Mouse (Mus musculus) olfactory bulb, adult 2 months (tissue): ENCODE measurements at regions not wholly inside any gene's neighbourhood (a gene's known extent, or its start where the extent isn't known, plus 50 kb on each side); places are given as distances from the start of the nearest gene placed in this dataset.

Experiments used
- CTCF ChIP-seq: fragments of 200-500 bp; IDR thresholded peaks from 2 replicates; pipeline ENCODE4 v1.5.1; 2012; ENCODE audit warnings: low read depth, mild to moderate bottlenecking, low read length, moderate library complexity; ENCODE audit not compliant: insufficient read depth
- POLR2A ChIP-seq: fragments of 200-500 bp; IDR thresholded peaks from 2 replicates; pipeline ENCODE4 v1.6.1; 2012; ENCODE audit warnings: mild to moderate bottlenecking, low read depth, low read length, moderate library complexity; ENCODE audit not compliant: insufficient read depth

DNA sequence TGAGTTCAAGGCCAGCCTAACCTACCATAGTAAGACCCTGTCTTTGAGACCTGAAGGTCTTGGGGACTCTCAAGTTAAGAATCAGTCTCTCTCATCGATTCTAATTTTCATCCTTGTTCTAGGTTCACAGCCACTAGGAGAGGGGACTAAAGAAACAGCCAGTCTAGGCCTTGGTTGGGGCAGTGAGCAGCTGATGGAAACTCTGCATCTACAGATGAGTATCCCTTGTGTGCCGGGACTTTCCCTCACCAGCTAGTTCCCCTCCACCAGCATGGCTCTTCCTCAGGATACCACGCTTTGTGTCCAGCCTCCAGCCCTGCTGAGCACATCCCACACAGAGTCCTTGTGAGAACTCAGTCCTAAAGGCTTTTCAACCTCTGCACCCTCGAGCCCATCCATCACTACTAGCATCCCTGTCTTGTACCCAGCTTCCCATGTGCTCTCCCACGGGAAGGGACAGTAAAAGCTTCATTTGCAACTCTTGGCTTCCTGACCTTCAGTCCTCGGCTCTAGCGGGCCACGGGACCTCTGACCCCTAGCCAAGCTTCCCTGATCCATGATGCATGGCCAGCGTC, 74.6 kb downstream of the Hif1an start:
- TF ChIP-seq CTCF (no peak), POLR2A (no peak)
